Mouse (Mus musculus) adrenal gland, adult (tissue): Measurements from ENCODE around the gene Cks1b.

Experiments used
- DNase-seq, 2 experiments: peaks; one replicate each; pipeline ENCODE4 v3.0.0; 2022 to 2023; ENCODE audit warnings: low spot score in 1 of 2; ENCODE audit not compliant: inconsistent age in 2 of 2

Gene Cks1b

DNA sequence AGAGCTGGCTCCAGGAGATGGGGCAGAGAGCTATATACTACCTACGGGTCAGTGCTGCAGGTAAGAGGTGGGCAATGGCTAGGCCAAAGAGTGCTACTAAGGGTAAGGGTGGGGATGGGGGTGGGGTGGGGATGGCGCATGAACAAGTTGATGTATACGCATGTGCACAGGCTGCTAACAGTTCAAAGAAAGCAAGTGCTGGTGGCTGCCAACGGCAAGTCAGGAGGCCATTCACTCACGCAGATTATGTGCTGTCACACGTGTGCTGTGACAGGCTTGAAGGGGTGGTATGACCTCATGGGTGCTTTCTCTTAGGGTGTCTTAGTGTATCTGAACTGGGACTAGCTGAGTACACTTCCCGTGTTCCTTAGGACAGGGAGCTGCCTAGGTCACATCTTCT, 16.9 kb downstream of the Cks1b start:
- DNase-seq: no peak

DNA sequence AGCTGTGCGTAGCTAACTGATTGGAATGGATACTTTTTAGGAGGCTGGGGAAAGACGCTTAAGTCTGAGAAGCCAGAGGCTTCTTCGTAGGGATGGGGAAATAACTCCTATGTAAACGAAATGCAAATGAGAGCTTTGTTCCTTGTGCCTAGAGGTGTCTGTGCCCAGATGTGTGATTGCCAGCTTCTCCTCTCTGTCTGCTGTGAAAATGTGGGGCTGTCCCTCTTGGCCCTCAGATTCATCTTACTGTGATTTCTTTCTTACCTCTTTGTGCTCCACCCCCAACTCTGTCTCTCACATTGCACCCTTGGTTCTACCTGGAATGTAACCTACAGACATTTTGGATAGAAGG, 21.6 kb downstream of the Cks1b start:
- DNase-seq: no peak

DNA sequence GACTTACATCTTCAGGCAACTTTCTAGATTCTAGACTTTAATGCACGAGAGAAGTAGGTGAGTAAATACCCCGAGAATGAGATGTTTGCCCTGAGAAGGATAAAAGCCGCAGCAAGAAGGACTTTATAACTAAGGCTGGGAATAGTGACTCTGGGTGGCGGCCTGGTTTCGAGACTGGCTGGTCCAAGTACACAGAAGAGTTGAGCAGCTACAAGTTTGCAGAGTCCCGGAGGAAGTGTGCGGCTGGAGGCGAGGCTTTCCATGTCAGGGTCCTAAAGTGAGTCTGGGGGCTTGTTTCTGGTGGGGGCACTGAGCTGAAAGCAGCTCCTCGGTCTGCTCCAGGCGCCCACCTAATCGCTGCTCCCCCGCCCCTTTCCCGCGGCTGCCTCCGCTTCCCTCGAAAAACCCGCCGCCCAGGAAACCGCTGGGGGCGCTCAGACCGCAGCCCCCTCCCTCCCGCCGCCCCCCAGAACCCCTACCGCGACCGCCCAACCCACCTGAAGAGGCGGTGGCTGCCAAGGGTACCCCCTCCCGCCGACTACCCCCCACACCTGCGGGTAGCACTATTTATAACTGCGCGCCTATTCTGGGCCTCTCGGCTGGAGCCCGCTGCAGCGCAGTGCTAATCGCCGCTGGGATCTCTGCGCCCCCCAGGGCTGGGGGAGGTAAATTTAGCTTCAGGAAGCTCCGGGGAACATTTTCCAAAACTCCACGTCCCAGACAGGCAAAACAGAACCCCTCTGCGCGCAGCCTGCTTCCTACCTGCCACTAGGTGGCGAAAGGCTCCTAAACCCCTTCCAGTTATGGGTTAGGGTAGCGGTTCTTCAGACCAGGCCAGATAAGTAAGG, 22.2 kb downstream of the Cks1b start:
- peak; percentile 79 to 94 for DNase-seq

DNA sequence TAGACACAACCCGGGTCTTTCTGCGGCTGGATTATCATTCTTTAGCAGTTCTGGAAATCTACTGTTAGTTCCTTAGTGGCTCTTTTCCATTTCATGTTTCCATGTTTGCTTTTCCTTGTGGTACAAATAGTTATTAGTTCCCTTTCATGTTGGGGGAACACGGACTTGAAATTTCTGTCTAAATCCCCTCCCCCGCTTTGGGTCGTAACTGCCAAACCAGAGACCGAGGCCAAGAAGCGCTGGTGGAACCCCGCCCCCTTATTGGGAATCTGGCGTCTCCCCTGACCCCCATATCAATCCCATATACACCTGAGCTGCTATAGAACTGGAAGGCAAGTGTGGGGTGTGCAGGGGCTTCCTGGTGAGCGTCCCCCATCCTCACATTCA, 22.8 kb downstream of the Cks1b start:
- DNase-seq: peak in 1 of 2 experiments; percentile 57

DNA sequence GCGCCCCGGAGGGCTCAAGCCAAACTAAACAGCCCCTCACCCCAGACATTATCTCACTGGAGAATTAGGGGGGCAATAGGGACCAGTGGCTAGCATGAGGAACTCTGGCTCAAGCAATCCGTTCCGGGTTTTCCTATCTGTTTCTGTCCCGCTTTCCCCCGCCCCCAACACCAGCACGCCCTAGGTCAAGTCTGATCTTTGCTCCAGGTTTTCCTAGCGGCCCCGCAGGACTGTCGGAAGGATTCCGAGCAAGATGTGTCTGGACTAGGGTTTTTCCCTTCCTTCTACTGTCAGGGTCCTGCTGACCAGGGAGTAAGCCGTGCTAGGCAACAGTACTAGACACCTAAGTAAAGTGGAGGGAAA, 23.3 kb downstream of the Cks1b start:
- peak; percentile 90 to 96 for DNase-seq

DNA sequence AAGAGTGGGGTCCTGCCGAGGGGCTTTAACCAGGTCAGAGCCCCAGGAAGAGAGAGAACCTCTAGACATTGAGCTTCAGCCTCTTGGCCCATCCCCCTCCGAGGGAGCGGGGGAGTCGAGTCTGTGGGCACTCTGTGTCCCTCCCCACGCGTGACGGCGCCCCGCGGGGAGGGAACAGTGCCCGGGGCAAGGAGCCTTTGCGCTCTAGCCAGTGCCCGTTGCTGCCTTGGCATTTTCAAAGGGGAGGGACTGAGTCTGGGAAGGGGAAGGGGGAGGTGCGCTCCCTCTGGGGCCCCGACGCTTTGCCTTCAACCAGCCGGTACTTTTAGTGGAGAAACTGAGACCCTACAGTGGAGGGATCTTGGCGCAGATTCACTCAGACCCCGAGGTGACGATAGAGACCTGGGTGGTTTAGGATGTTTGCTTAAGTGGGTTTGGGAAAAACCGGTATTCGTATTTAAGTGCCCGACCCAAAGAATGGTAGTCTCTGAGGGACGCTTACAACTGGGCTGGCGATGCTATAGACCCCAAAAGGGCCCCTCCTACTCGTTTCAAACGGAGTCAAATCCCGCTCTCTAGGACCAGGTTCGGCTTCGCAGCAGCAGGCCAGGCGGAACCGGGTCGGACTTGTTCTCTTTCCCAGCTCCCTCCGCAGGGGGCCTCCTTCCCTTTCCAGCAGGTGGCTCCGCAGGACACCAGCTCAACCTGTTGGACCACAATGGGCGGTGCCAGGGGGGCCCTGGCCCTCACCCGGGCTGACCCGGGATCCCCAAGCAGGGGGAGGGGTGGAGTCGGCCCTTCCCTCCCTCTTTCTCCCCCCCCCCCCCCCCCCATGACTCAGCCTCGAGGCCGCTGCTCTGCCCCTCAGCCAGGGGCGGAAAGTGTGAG, 23.9 kb downstream of the Cks1b start, which contains the start of gene Zbtb7b:
Zbtb7b (minus strand) TSS at position 771 of the 888 bp plus-strand sequence.
- DNase-seq: peak; percentile 93 to 96

DNA sequence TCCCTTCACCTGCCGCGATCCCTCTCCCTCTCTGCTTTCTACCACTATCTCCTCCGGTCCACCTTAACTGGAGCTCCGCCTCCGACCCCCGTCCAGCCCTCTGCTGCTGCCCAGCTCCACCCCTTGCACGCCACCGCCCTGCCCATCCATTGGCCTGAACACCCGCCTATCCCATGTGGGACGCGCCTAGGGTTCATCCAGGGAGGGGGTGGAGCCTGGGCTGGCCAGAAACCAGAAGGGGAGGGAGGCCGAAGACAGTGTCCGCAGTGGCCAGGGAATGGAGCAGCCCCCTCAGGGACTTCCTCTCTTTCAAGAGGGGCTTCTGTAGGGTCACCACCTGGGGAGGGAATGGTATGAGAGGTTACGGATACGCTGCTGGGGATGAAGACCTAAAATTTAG, 24.6 kb downstream of the Cks1b start:
- DNase-seq: peak; percentile 99 to 100

DNA sequence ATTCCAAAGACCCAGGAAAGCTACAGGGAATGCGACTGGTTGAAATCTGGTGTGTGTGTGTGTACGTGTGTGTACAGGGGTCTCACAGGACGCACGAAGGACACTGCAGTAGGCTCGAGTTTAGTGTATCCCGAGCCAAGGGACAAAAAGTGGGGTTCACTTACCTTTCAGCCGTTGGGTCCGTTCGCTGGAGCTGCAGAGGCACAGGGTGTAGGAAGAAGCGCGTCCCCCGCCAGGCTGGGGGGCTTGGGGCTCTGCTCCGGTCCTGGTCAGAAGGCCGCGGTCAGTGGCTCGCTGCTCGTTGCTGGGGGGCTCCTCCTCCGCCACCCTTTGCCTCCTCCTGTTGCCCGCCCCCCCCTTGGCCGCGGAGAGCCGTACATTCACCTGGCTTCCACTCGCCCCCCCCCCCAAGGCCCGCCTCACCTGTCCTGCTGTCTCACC, 25.3 kb downstream of the Cks1b start:
- peak; percentile 71 to 86 for DNase-seq

DNA sequence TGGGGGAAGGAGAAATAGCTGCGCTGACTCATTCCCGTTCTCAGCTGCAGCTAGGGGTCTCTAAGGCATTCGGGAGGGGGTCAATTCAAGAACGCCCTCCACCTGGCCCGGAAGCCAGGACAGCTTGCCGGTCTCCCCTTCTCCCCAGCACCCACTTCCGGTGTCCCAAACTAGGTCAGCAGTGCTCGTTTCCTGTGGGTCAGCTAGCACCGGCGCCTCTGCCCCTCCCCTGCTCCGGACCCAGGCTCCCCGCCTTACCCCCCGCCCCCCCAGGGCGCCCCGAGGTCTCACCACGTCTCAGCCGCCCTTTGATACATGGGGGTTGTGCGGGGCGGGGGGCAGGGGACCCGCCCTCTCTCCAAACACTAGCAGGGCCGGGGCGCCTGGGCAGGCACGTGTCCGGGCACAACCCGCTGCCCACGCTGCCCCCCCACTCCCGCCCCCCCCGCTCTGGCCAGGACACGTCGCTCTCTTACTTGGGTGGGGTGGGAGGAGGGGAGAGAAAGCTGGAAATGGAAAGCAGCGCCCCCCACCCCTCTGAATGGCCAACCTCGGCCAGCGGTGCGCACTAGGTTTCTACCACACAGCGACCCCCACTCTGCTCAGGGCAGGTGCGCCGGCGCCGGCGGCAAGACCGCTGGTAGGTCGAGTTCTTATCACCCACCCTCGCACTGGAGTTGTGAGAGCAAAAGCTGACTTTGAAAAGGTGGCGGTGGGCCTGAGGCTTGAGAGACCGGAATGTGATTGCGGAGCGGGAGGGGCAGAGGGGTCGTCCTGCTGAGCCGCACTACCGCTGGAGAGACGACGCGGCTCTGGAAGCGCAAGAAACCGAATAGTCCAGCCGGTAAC, 26.3 kb downstream of the Cks1b start:
- DNase-seq: peak; percentile 87 to 95

DNA sequence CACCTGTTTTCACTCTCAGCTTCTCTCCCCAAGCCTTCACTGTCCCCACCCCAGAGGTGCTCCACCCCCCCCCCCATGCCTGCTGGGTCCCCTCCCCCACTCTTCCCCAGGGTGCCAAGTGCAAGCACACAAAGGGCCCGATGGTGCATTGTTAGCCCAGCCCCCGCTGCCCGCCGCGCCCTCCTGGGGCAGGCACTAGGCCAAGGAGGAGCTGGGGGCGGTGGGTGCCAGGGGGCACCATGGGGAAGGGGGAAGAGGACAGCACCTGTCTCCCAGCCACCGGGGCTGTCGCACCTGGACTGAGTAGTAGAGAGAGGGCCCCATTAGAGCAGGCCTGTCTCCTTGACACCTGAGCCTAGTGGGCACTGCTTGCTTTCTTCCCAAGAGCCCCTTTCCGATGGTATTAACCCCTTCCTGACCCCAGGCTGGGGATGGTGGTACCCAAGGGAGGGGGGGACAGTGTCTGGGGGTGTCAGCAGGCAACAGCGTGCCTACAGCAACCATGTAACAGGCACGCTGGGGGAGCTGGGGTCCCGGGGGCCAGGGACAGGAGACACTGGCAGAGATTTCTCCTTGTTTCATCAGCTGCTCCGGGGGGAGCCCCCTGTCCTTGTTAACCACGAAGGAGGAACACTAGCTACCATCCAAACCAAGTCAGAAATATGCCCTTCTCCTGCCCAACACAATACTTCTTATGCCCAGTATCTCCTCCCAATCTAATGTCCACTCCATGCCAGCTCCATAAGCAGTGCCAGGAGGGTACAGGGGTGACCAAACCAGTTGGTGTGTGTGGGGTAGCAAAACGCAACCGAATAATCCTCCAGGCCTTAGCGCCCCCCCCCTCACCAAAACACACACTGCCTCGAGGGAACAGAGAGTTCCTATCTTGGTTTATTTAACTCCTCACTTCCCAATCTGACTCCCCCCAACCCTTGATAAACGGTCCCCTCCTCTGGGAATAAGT, 27.2 kb downstream of the Cks1b start:
- DNase-seq: peak; percentile 61 to 82

DNA sequence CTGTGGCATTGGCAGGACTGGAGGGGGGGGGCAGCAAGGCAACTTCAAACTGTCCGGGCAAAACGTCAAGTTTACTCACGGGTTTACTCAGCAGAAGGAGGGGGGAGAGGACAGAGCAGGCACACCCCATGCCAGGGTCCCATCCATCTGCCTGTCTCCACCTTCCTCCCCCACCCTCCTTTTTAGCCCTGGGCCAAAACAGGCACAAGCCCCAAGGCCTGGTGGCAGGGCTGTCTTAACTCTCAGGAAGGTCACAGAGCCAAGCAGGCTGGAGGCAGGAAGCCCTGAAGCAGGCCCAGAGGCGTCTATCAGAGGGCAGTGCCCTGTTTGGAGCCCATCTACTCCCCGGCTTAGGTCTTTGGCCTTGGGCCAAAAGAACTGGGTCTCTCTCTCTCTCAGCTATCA, 28.1 kb downstream of the Cks1b start:
- DNase-seq: peak; percentile 86 to 93

DNA sequence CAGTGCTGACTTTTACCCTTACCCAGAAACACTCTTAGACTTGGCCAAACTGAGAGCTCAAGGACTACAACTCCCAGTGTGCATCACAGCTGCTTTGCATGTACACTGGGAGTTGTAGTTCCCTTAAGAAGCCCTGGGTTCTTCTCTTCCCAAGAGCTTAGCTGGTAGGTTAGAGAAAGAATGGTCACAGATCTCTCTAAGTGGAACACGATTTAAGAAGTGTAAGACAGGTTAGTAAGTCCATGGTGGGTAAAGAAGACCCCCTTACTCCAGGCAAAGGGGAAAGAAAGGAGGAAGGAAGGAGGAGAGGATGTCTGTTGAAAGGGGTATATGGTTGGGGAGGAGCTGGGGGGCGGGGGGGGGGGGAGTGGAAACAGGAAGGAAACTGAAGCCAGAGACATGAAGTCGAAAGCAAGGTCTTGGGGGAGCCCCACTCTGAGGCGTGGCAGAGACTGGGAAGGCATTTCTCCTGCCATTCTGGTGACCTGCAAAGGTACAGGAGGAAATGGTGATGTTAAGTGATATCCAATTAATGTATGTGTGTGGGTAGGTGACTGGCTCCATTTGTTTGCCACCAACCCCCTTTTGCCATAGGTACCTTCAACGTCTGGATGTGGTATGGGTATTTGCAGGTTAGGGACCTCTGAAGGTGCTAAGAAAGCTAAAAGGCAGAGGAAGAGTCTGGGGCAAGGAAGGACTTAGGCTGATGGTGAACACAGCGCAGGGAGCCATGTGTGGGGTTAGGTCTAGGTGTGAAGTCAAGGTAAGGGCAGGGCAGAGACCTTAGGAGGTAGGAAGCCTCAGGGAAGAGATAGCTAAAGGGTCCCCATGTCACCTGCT, 29.1 kb downstream of the Cks1b start:
- DNase-seq: peak in 1 of 2 experiments; percentile 64

DNA sequence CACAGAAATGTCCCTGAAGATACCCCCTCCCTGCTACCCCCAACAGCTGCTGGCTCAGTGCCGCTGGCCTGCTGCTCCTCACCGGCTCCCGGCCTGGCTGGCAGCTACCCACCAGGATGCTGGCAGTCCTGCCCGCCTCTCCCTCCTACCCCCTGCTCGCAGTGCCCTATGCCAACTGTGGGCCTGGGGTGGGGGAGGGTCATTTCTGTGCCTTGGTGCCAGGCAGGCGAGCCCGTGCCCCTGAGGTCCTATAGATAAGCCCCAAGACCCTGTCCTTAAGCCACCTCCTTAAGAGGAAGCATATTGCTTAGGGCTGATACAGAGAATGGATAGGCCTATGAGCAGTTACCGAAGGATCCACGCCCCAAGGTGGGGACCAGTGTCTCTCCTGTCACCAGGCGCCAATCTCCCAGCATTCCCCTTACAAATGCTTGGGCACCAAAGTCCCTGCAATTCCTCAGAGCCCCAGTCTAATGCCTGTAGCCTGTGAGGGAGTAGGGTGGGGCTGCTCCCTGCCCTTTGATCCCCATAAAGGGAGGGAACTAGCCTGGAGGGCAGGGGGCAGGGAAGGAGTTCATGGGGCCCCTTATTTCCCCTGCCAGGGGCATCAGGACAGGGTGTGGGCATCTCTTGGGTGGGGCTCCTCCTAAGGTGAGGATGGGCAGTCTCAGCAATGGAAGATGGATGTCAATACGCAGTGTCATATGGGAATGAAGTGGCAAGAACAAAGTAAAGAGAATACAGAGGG, 29.9 kb downstream of the Cks1b start:
- DNase-seq: peak; percentile 44 to 76

DNA sequence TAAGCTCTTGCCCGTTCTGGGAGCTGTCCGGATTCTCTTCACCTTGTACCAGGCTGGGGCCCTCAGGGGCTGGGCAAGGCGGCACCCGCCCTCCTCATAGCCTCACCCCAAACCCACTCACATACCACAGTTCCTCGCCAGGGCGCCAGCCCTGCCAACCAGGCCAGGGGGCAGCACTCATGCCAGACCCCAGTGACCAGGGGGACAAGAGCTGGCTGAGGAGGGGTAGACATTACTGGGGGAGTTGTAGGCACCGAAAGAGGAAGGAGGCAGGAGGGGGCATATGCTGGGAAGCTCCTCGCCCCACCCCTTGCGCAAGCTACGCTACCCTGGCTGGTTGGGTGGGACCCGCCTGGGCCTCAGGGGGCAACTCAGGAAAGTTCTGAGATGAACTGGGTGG, 30.6 kb downstream of the Cks1b start:
- DNase-seq: peak; percentile 40 to 76

DNA sequence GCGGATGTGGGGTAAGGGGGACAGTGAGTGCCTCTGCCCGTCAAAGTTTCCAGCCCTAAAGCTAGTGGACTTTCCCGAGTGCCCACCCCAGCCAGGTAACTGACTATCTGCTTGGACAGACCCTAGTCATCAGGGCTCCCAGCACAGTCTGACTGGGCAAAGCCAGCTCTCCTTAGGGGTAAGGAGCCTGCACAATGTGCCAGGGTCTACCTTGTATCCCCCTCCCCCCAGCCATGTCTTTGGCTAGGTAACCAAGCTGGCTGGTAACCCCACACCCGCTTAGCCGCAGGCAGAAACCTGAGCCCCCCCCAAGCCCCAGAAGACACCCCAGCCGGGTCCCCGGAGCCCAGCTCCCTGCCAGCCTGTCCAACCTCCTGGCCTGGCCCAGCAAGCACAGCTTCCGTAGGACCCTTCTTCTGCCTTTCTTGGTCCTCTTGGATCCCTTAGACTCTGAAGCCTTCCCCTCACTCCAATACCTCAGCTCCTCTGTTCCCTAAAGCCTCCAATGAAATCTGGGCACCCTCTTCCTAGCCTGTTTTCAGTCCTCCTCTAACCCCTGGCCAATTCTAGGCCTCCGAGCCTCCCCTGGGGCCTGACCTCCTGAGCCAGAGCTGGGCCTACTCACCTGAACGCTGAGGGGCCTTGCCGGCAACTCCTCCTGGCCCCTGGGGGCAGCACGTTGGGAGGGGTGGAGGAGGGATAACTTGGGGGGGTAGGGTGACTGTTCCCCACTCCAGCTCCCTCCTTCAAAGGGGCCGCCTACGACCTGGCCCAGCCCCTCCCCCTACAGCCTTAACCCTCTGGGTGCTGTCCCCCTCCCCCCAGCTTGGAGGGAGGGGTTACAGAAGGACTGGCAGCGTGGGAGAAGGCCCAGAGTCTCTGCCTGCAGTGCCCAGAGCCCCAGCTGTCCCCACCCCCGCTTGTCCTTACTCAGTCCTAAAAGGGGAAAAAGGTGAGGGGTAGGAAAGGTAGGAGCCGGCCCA, 31.5 kb downstream of the Cks1b start:
- peak; percentile 38 to 65 for DNase-seq

DNA sequence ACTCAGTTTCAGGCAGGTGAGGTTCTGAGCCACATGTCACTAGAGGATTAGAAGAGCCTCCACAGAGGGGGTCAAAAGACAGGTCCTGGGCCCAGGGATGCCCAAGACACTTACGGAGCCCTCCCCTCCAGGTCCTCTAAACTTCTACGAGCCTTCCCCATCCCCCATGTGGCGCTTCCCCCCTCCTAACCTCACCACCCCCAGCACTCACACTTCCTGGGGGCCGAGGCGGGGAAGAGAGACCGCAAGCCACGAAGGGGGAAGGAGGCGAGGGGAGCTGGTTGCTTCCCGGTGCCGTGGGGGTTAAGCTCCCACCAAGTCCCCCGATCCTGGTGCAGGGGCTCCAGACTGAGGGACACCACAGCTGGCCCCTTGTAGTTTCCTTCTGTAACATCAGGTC, 32.7 kb downstream of the Cks1b start:
- peak in 1 of 2 experiments; percentile 30 for DNase-seq
